Mouse (Mus musculus): ENCODE measurements around the gene Hoxb4.

Gene Hoxb4

DNA sequence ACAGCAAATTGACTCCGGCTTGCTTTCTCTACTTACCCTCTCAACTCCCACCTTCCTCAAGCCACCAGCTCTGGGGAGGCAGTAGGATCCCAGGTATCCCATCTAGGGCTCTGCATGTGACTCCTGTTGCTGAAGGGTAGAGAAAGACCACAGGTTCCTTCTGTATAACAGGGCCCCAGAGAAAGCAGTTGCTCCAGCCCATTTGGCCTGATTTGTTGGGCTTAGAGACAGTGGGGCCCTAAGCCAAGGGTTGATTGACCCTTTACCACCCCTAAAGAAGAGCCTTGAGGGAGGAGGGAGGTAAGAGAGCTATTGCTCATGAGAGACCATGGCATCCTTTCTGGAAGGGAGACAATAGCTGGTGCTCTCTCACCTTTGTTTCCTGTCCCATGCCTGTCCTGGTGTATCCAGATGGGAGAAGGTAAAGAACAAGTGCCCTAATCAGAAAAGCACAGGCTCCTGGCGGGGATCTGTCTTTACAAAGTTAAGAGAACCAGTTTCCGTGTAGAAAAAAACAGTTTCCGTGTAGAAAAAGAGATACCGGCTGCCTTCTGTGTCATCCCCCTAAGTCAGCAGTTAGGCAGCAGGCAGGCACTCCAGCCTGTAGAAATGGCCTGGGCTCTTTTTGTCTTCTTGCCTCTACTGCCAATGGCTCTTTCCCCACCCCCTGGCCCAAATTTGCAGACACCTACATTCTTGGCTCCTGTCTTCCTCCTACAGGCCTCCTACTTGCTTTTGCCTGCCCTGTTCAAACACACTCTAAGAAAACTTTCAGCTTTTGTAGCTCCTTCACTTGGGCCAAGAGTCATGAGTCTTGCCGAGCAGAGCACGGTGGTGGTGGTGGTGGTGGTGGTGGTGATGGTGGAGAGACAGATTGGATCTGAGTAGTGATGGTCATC lies 21.1 kb downstream of the Hoxb4 start:
- no peak for DNase-seq

DNA sequence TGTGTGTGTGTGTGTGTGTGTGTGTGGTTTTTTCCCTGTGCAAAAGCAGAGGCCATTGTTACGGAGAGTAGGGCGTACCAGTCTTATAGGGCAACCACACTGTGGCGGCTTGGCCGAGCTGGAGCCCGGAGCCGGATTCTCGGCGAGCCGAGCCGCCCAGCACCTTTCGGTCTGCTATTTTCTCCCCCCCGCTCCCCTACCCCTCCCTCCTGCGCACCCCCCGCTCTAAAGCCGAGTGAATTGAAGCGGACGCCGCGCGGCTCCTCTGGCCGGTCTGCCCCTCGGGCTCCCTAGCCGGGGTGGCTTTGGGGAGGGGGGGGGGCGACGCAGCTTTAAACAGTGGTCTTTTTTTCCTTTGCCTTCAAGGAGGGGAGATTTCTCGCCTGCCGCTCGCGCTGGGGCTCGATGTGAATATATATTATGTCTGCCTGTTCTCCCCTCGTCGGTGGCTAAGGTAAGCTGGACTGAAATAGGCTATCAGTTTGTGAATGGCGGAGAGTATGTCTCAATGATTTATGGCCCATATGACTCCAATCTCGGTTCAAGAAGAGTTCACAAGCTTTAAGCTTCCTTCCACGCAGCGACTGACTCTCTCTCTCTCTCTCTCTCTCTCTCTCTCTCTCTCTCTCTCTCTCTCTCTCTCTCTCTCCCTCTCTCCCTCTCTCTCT lies 22.8 kb downstream of the Hoxb4 start:
- DNase-seq: no peak

DNA sequence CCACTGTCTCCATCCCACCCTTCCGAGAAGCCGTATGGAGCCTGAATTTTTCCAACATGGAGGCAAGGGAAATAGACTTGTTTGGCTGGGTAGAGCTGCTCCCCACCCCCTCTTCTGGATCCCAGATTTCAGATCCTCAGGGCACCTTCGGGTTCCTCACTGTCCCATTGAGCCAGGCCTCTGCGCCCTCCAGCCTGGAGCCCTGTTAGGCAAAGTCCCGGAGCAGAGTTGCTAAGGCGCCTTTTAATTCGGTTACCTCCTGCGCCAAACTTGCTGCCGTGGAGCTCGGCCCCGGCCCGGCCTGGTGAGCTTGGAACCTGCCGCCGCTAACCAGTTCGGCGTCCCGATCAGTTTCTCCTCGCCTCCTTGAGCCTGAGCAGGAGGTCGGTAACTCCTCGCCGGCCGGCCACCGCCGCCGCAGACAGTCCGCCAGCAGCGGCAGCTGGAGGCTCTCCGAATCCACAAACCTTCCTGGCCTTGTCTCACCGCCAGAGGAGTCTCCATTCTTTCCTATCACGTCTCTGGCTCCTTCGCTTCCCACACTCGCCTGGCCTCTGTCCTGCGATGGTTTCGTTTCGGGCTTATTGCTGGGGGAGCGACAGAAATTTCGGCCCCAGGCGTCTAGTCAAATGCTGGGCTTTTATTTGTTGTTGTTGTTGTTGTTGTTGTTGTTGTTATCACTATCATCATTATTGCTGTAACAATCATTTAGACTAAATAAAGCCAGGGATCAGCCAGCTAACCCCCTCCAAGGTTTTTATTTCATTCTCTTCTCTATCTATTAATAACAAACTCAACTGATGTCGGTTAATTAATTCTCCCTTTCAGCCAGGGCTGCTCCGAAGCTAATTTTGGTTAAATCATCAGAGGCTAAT lies 23.9 kb downstream of the Hoxb4 start:
- peak; percentile 34 for DNase-seq

DNA sequence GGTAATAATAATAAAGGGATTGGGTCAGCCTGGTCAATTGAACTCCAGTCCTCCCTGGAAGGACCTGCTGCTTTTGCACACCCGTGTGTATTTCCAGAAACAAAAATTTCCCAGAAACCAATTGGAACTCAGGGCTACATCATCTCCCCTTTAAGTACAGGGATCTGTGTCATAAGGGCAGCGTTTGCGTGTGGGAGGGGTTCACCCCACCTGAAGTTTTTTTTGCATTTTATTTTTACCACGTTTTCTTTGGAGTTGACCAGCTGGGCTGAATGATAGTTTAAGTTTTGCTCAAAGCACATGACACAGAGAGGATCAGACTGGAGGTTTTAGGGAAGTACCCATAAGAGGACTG lies 24.5 kb downstream of the Hoxb4 start:
- no peak for DNase-seq

DNA sequence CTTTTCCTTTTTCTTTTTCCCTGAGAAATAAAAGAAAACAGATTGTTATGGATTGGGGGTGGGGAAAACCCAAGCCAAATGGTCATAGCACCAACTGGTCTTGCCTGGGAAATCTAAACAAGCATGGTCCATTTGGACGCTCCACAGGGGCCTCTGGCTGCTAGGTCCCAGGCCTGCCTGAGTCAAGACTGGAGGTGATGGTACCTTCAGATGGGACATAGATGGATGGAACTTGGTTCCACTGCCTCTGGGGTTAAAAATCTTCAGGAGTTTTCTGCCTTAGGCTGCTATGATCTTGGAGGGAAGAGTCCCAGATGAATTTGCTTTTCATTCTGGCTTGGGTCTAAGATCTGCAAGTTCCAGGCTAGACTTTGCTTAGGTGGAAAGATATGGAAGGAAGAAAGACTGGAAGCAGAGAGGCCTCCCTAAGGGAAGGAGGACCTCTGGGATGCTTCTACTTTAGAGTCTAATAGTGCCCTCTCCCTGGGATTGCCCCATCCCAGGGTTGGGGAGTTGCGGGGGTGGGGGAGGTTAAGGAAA lies 25.2 kb downstream of the Hoxb4 start:
- DNase-seq: no peak

DNA sequence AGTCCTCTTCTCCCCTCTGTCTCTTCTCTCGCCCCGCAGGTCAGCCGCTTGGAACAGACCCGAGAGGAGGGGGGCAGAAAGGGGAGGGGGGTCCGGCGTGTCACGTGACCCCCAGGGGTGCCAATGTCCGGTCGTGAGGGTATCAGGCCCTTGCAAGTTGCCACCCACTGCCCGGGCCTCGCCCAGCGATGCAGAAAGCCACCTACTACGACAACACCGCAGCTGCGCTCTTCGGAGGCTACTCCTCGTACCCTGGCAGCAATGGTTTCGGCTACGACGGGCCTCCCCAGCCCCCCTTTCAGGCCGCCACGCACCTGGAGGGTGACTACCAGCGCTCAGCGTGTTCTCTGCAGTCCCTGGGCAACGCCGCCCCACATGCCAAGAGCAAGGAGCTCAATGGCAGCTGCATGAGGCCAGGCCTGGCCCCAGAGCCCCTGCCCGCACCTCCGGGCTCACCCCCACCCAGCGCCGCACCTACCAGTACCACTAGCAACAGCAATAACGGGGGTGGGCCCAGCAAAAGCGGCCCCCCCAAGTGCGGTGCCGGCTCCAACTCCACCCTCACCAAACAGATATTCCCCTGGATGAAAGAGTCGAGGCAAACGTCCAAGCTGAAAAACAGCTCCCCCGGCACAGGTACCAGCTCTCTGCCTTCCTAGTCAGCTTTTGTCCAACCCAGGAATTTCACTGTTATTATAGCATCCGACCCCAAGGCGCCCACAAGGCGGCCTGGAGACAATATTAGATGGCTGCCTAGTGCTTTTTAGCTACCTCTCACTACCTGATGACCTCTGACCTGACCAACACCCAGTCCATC lies 26.2 kb downstream of the Hoxb4 start:
- no peak for DNase-seq

DNA sequence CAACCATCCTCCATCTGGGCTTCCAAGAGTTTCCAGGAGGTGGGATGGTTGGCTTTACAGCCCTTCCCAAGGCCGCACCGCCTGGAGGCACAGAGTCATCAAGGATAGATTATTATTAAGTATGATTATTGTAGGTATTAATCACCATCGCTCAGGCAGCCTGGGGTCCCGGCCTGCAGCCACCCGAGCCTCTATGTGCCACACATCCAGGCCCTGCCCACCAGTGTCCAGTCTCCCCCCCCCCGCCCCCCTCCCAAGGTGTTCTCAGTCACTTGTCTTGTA lies 26.8 kb downstream of the Hoxb4 start:
- no peak for DNase-seq

DNA sequence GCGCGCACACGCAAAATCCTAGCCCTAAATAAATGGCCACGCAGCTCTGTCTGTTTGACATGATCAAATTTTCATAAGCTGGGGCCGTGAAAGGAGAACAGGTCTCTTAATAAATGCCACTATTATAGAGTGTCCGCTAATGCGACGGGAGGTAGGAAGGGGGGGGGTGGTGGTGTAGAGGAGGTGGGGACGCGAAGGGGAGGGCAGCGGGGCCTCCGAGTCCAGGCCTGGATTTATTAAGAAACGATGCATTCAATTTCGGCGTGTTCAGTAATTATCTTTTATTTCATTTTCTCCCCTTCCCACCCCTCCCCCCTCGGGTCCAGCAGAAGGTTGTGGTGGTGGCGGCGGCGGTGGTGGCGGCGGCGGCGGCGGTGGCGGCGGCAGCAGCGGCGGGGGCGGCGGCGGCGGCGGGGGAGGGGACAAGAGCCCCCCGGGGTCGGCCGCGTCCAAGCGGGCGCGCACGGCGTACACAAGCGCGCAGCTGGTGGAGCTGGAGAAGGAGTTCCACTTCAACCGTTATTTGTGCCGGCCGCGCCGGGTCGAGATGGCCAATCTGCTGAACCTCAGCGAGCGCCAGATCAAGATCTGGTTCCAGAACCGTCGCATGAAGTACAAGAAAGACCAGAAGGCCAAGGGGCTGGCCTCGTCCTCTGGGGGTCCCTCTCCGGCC lies 27.3 kb downstream of the Hoxb4 start:
- no peak for DNase-seq

DNA sequence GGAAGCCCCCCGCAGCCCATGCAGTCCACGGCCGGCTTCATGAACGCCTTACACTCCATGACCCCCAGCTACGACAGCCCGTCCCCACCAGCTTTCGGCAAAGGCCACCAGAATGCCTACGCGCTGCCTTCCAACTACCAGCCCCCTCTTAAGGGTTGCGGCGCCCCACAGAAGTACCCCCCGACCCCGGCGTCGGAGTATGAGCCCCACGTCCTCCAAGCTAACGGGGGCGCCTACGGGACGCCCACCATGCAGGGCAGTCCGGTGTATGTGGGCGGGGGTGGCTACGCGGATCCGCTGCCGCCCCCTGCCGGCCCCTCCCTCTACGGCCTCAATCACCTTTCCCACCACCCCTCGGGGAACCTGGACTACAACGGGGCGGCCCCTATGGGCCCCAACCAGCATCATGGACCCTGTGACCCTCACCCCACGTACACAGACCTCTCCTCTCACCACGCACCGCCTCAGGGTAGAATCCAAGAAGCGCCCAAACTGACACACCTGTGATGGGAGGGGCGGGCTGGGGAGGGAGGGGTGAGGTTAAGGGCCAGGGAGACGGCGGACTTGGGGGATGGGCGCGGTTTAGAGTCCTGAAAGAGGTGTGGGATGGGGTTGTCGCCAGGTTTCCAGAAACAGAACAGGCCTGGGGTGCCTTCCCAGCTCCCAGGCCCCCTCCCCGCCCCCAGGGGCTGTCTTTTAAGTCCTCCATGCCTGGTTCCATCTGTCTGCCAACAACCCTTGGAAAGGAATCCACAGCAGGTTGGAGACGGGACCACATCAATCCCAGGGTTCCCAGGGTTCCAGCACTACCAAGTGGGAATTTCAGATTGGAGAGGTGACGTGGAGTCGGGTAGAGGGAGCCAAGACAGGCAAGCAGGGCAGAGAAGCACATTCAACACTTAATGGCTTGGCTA lies 28.1 kb downstream of the Hoxb4 start:
- peak; percentile 36 for DNase-seq

DNA sequence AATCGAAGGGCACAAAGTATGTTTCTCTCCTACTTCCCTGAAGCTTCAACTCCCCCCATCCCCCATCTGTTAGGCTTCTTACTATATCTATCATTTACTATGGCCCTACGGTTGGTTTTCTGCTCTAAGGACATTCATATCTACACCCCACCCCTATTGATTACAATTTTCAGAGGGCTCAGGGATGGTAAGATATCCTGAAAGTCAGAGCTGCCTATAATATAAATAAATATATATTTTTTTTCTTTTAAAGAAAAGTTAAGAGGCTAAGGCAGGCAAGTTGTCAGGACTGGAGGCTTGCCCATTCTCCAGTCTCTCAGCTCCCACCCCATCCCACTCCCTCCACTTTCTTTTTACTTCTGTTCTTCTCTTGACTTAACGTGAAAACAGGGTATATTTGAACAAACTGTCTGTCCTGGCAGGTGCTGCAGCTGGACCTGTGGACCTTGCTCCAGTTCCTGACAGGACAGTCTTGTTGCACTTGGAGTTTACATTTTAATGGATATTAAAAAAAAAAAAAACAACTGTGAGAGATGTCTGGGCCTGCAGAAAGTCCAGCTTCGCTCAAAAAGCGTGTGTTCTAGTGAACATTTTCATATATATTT lies 29.0 kb downstream of the Hoxb4 start:
- no peak for DNase-seq

DNA sequence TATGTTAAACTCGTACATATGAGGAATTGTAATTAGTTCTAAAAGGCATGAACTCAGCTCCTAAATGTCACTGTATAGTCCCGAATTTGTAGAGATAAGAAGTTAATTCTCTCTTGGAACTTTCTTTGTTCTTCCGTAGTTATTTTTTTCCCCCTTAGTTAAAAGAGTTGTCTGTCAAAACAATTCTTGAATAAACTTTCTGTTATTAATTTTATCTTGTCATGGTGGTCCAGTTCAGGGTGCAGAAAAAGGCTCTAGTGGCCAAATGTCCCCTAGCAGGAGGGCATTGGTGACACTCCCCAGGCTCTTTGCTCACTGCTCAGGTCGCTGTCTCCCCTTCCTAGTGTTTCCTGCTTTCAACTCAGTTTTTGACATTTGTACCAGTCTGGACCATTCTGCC lies 29.6 kb downstream of the Hoxb4 start:
- no peak for DNase-seq

DNA sequence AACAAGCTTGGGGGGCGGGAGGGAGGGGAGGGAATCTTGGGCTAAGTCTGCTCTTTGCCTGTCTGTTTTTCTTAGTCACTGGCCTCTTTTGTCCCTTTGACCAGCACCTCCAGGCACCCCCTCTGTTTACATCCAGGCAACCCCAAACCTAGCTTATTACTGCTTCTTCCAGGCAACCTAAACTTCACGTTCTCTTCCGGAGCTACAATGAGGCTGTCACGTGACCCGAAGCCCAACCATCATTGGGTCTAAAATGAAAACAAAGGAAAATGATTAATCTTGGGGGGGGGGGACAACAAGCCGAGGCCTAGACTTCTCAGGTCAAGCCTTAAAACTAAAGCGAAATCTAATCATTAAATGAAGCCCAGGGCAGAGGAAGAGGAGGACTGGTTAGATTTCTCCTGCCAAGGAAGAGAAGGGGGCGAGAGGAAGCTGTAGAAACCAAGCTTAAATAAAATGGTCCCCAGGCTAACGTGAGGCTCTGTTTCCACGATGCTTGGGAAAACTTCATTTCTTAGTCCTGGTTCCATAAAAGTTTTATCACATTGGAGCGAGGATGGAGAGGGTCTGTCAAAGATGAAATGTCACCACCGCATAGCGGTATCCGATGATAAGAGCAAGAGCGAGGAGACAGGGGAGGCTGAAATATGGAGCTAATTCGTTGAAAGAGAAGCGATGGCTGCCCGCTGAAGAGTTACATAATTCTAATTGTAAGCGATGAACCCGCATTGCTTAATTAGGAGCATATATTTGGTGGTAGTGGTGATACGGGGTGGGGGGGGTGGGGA lies 30.3 kb downstream of the Hoxb4 start:
- DNase-seq: no peak

DNA sequence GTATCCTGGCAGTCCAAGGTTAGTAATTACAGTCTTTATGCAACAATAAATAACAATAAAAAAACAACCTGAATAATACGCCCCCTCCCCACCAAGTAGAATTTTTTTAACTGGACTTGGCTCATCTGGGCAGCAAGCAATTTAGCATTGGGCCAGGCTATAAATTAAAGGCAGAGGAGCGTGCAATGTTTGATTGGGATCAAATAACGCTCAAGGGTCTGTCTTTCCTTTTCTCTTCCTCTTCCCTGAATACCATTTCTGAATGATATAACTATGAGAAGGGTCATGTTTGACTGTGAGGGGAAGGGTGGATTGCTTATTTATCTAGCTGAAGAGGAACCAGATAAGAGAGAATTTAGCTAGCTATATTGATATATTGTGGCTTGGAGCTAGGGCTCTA lies 30.9 kb downstream of the Hoxb4 start:
- no peak for DNase-seq

DNA sequence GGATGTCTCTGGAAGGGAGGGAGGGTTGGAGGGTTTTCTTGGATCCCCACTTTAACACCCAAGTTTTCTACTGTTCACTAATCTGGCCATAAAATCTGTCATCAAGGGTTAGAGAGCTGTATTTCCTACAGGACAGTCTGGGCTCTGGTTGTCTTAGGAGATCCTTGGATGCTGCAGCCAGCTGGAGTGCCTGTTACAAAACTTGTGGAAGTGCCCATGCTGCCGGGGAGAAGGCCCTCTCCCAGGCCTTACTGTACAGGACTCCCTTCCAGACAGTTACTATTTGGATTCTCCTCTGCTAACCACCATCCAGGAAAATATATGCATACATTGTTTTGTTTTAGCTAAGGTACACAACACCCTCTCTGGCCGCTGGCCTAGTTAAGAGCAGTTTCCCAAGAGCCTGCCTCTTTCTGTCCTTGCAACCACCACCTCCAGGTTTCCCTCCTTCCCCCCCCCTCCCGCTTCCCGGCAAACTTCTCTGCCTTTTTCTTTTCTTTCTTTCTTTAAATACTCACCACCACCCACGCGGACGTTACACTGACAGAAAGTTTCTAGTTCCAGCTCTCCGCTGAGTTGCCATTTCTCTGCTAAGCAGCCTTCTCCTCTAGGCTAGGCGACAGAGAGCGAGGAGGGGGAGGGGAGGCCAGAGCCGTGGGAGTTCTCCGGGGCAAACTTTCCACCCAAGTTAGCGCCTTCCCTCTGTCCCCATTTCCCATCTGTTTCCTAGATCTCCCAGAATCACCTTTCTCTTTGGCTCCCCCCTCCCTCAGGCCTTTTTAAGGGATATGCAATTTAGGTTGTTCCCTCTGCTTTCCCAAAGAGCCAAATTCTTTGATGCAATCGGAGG lies 31.6 kb downstream of the Hoxb4 start:
- DNase-seq: no peak

DNA sequence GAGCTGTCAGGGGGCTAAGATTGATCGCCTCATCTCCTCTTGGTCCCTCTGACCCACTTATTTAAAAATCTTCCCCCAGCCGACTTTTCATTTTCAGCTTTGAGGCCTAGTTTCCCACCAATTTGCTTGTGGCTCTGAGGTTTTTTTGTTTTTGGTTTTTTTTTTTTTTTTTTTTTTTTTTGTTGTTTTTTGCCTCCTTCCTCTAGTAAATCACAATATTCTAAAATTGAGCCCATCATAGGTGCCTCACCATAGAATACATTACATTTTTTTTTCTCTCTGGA lies 32.2 kb downstream of the Hoxb4 start, which contains the start of gene Hoxb2:
TSS of gene Hoxb2 (plus strand) at position 185 of the 284 bp plus-strand sequence.
- DNase-seq: no peak

DNA sequence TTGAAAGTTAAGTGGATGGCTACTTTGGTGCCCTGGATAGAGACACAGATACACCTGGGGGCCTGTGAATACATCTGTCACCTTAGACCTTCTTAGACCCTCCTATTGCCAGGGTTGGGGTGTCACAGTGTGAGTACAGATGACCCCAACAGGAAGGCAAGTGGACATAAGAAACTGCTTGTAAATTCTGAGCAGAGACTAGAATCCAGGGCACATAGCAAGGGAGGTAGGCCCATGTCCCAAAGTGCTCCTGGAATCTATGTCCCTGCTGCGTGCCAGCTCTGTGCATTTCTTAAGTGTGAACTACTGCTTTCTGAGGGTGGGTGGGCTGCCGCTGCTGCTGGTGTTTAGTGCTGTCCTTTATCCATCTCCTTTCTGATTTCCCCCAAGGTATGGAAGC lies 32.7 kb downstream of the Hoxb4 start:
- DNase-seq: no peak

DNA sequence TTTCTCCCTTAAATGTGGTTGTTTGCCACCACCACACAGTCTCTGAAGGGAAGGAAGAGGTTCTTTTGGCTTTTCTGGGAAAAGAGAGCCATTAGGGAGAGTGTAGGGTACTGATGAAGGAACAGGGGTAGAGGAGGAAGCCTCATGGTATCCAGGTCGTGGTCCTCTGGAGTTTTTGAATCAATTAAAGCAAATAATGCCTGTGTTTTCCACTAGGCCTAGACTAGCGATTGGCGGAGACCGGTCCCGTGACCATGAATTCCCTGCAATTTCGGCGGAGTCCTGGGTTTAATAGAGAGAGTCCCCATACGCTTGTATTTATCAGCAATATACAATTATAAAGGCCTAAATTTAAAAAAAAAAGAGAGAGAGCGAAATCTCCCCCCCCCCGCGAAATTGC lies 33.2 kb downstream of the Hoxb4 start:
- no peak for DNase-seq

DNA sequence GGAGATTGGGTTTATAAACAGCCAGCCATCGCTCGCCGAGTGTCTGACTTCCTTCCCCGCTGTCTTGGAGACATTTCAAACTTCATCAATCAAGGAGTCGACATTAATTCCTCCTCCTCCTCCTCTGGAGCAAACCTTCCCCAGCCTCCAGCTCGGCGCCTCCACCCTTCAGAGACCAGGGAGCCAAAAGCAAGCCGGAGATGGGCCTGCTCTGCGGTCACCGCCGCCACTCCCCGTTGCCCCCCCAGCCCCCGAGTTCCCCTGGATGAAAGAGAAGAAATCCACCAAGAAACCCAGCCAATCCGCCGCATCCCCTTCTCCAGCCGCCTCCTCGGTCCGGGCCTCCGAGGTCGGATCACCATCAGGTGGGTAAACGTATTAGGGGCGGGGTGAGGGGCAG lies 33.8 kb downstream of the Hoxb4 start:
- no peak for DNase-seq
